Mouse (Mus musculus): ENCODE results near the gene Poglut1.

GRCm38 (mm10) chr16:38594435-38594834 lies 44.4 kb upstream of the Poglut1 start:
- no peak for TF ChIP-seq POLR2A (IDR thresholded peaks at IDR 0.05; ENCODE audit: low read depth, low read length)
- TF ChIP-seq CTCF (IDR thresholded peaks at IDR 0.05; ENCODE audit: extremely low read depth, insufficient read length, insufficient replicate concordance, low read depth, low read length), result no peak
